Mouse (Mus musculus) liver, postnatal 0 days (tissue): ENCODE measurements around the gene Sestd1. TPM values are rescaled to one million over a fixed set of nuclear protein-coding genes. Genes with fewer than 3 reads are reported as not detected.
A peak's percentile ranks its signal among the peaks of the same experiment; 100 is the strongest.

Experiments used
- ATAC-seq: fragments of 200-750 bp; cut with Nextera tagmentation; 2 replicates; pipeline ENCODE4 v1.8.0; 2017; ENCODE audit warnings: mild to moderate bottlenecking, moderate library complexity
- DNase-seq: peaks from one replicate; pipeline ENCODE4 v3.0.0-alpha.2; 2016
- H3K27ac ChIP-seq: fragments of 300-500 bp; sonication (generic); 2 replicates; pipeline ENCODE4 v1.5.1; 2014; ENCODE audit warnings: antibody characterized with exemption, moderate library complexity, mild to moderate bottlenecking, low read depth
- H3K27me3 ChIP-seq: fragments of 300-500 bp; sonication (generic); 2 replicates; pipeline ENCODE4 v1.6.1; 2014; ENCODE audit warnings: low read length, control low read depth, mixed read lengths; ENCODE audit not compliant: insufficient read depth
- H3K36me3 ChIP-seq: fragments of 300-500 bp; sonication (generic); replicated peaks from 2 replicates; pipeline ENCODE4 v1.6.1; 2014; ENCODE audit warnings: mild to moderate bottlenecking, control low read depth, low read length, moderate library complexity, mixed read lengths; ENCODE audit not compliant: insufficient read depth
- H3K4me1 ChIP-seq: fragments of 300-500 bp; sonication (generic); 2 replicates; pipeline ENCODE4 v1.6.1; 2014; ENCODE audit warnings: antibody characterized with exemption, mild to moderate bottlenecking, control low read depth; ENCODE audit not compliant: insufficient read depth
- H3K4me2 ChIP-seq: fragments of 300-500 bp; sonication (generic); 2 replicates; pipeline ENCODE4 v1.6.1; 2014; ENCODE audit warnings: low read depth, mild to moderate bottlenecking, low read length, moderate library complexity, mixed read lengths
- H3K4me3 ChIP-seq: fragments of 300-500 bp; sonication (generic); 2 replicates; pipeline ENCODE4 v1.5.1; 2014; ENCODE audit warnings: low read depth, low read length
- H3K9ac ChIP-seq: fragments of 300-500 bp; sonication (generic); replicated peaks from 2 replicates; pipeline ENCODE4 v1.6.1; 2014; ENCODE audit warnings: mild to moderate bottlenecking, moderate library complexity
- H3K9me3 ChIP-seq: fragments of 300-500 bp; sonication (generic); 2 replicates; pipeline ENCODE4 v1.6.1; 2016; ENCODE audit warnings: mild to moderate bottlenecking, control low read depth, low read length, mixed read lengths
- CTCF ChIP-seq: sonication (generic); IDR thresholded peaks from 2 replicates; pipeline ENCODE4 v1.5.1; 2016; ENCODE audit warnings: antibody characterized with exemption, low read depth
- EP300 ChIP-seq: IDR thresholded peaks from 2 replicates; pipeline ENCODE4 v1.6.1; 2016; ENCODE audit warnings: antibody characterized with exemption, low read depth, mild to moderate bottlenecking
- WGBS: fragments of 180-500 bp; shearing (Covaris S2); extraction: QIAGEN DNeasy Blood & Tissue Kit; methylation state at CpG from one replicate; pipeline ENCODE4 v1.1.7; 2014; ENCODE audit not compliant: insufficient replicate concordance; 5-methylcytosine and 5-hydroxymethylcytosine counted together
- polyA plus RNA-seq: library from polyadenylated mRNA; unstranded; fragments of >200 nt; fragmentation: Nextera tagmentation; extraction: Ambion mirVana; gene quantifications from 2 replicates; pipeline ENCODE4 v1.2.1, GENCODE M21; 2015

Gene Sestd1
- polyA plus RNA-seq, 1 experiment from 2014 or later, result 0.61 TPM

GRCm38 (mm10) chr2:77186912-77187311, 93.5 kb downstream of the Sestd1 start:
- no peak overlapping the region for H3K4me3 ChIP-seq
- no peak overlapping the region for H3K4me2 ChIP-seq
- no peak for ATAC-seq
- no peaks in the 10 kb centered on the region for H3K27me3 ChIP-seq
- TF ChIP-seq EP300, result no peak
- TF ChIP-seq CTCF, result no peak
- no peak overlapping the region for H3K27ac ChIP-seq
- WGBS, result 78% methylated on average over 8 of the region's 8 CpGs
- no peaks in the 10 kb centered on the region for H3K4me1 ChIP-seq
- H3K9me3 ChIP-seq, result no peaks in the 10 kb centered on the region
- DNase-seq, result no peak
- no peak overlapping the region for H3K9ac ChIP-seq
- no peaks in the 10 kb centered on the region for H3K36me3 ChIP-seq

- no peak overlapping the region for H3K9ac ChIP-seq
- TF ChIP-seq CTCF (no peak), EP300 (no peak)
- no peaks in the 10 kb centered on the region for H3K4me1 ChIP-seq
- DNase-seq, result no peak
- H3K4me3 ChIP-seq, result no peak overlapping the region
- H3K27ac ChIP-seq, result no peak overlapping the region
- H3K4me2 ChIP-seq, result no peak overlapping the region
- H3K9me3 ChIP-seq, result no peaks in the 10 kb centered on the region
- no peak for ATAC-seq
- no peaks in the 10 kb centered on the region for H3K36me3 ChIP-seq
- 69% methylated on average over 8 of the region's 8 CpGs for WGBS
- no peaks in the 10 kb centered on the region for H3K27me3 ChIP-seq
Observed at GRCm38 (mm10) chr2:77184049-77184571, 96.3 kb downstream of the Sestd1 start.

- H3K4me1 ChIP-seq, result no peaks in the 10 kb centered on the region
- no peak overlapping the region for H3K9ac ChIP-seq
- no peak overlapping the region for H3K4me2 ChIP-seq
- no peak for ATAC-seq
- no peak for DNase-seq
- WGBS, result 85% methylated on average over 2 of the region's 2 CpGs
- H3K9me3 ChIP-seq, result no peaks in the 10 kb centered on the region
- H3K36me3 ChIP-seq, result no peaks in the 10 kb centered on the region
- no peaks in the 10 kb centered on the region for H3K27me3 ChIP-seq
- TF ChIP-seq EP300, result no peak
- TF ChIP-seq CTCF, result no peak
- H3K4me3 ChIP-seq, result no peak overlapping the region
- H3K27ac ChIP-seq, result no peak overlapping the region
Observed at GRCm38 (mm10) chr2:77183646-77184045, 96.7 kb downstream of the Sestd1 start.

GRCm38 (mm10) chr2:77182996-77183380, 97.4 kb downstream of the Sestd1 start:
- H3K9me3 ChIP-seq, result no peaks in the 10 kb centered on the region
- H3K9ac ChIP-seq, result no peak overlapping the region
- H3K4me3 ChIP-seq, result no peak overlapping the region
- no peak for DNase-seq
- no peak overlapping the region for H3K27ac ChIP-seq
- WGBS, result 71% methylated on average over 6 of the region's 6 CpGs
- no peak for TF ChIP-seq EP300
- no peak for TF ChIP-seq CTCF
- H3K4me1 ChIP-seq, result no peaks in the 10 kb centered on the region
- H3K27me3 ChIP-seq, result no peaks in the 10 kb centered on the region
- H3K36me3 ChIP-seq, result no peaks in the 10 kb centered on the region
- ATAC-seq, result no peak
- no peak overlapping the region for H3K4me2 ChIP-seq

GRCm38 (mm10) chr2:77182271-77182995, 98.0 kb downstream of the Sestd1 start:
- no peaks in the 10 kb centered on the region for H3K36me3 ChIP-seq
- no peak for TF ChIP-seq EP300
- no peak for TF ChIP-seq CTCF
- H3K4me3 ChIP-seq, result no peak overlapping the region
- no peaks in the 10 kb centered on the region for H3K9me3 ChIP-seq
- no peaks in the 10 kb centered on the region for H3K4me1 ChIP-seq
- no peak for ATAC-seq
- H3K4me2 ChIP-seq, result no peak overlapping the region
- DNase-seq, result no peak
- no peak overlapping the region for H3K27ac ChIP-seq
- no peak overlapping the region for H3K9ac ChIP-seq
- WGBS, result 62% methylated on average over 4 of the region's 4 CpGs
- H3K27me3 ChIP-seq, result no peaks in the 10 kb centered on the region

- Histone ChIP-seq H3K27ac (0 out of 2 replicates have a peak overlapping the region, but pooled peaks have one; percentile 39), H3K4me1 (peaks cover 9% of the 10 kb centered on the region; the same call in 1 of the 2 replicates), H3K36me3 (no peaks in the 10 kb centered on the region), H3K9ac (no peak overlapping the region), H3K4me2 (0 out of 2 replicates have a peak overlapping the region, but pooled peaks have one; percentile 23), H3K27me3 (no peaks in the 10 kb centered on the region), H3K4me3 (no peak overlapping the region), H3K9me3 (no peaks in the 10 kb centered on the region)
- 69% methylated on average over 2 of the region's 2 CpGs for WGBS
- peak; percentile 33 for DNase-seq
- ATAC-seq, result peak; percentile 84
- TF ChIP-seq CTCF (no peak), EP300 (peak; percentile 82)
Observed at GRCm38 (mm10) chr2:77177472-77177871, 102.9 kb downstream of the Sestd1 start.
